Mouse (Mus musculus): ENCODE measurements around the gene Gpr89.

- TF ChIP-seq POLR2A (IDR thresholded peaks at IDR 0.05; ENCODE audit: low read depth, low read length) (no peak), CTCF (conservative IDR thresholded peaks at IDR 0.05; ENCODE audit: insufficient read depth, insufficient read length, low read depth, low read length) (no peak)
These were observed 21.5 kb downstream of the Gpr89 start for GRCm38 (mm10) chr3:96883690-96884089.
